Mouse (Mus musculus) hindbrain, postnatal 0 days (tissue): ENCODE results near the gene Dynlt1f. TPM values are rescaled to one million over a fixed set of nuclear protein-coding genes. Genes with fewer than 3 reads are reported as not detected.
A peak's percentile ranks its signal among the peaks of the same experiment; 100 is the strongest.
"Not testable (repeated sequence)": the region's sequence is repeated elsewhere in the genome, so short reads cannot be mapped to it uniquely, and the experiment has no call there.

Source experiments
- ATAC-seq: fragments of 200-750 bp; cut with Nextera tagmentation; 2 replicates; pipeline ENCODE4 v1.8.0; 2017; ENCODE audit warnings: mild to moderate bottlenecking, moderate TSS enrichment, moderate library complexity
- DNase-seq: peaks from one replicate; pipeline ENCODE4 v3.0.0-alpha.2; 2015; ENCODE audit warnings: low spot score
- H3K27ac ChIP-seq: fragments of 300-500 bp; sonication (generic); 2 replicates; pipeline ENCODE4 v1.5.1; 2014; ENCODE audit warnings: mild to moderate bottlenecking
- H3K27me3 ChIP-seq: fragments of 300-500 bp; sonication (generic); 2 replicates; pipeline ENCODE4 v1.6.1; 2014; ENCODE audit warnings: low read length, mixed read lengths; ENCODE audit not compliant: insufficient read depth
- H3K36me3 ChIP-seq: fragments of 300-500 bp; sonication (generic); 2 replicates; pipeline ENCODE4 v1.6.1; 2014; ENCODE audit warnings: low read length, mixed read lengths; ENCODE audit not compliant: insufficient read depth
- H3K4me1 ChIP-seq: fragments of 300-500 bp; sonication (generic); 2 replicates; pipeline ENCODE4 v1.6.1; 2014; ENCODE audit warnings: antibody characterized with exemption, low read length, mixed read lengths; ENCODE audit not compliant: insufficient read depth
- H3K4me2 ChIP-seq: fragments of 300-500 bp; sonication (generic); 2 replicates; pipeline ENCODE4 v1.6.1; 2014; ENCODE audit warnings: low read depth, mild to moderate bottlenecking, low read length, moderate library complexity, mixed read lengths
- H3K4me3 ChIP-seq: fragments of 300-500 bp; sonication (generic); 2 replicates; pipeline ENCODE4 v1.5.1; 2014; ENCODE audit warnings: low read length
- H3K9ac ChIP-seq: fragments of 300-500 bp; sonication (generic); replicated peaks from 2 replicates; pipeline ENCODE4 v1.6.1; 2014; ENCODE audit warnings: mild to moderate bottlenecking, low read length, moderate library complexity, mixed read lengths
- H3K9me3 ChIP-seq: fragments of 300-500 bp; sonication (generic); 2 replicates; pipeline ENCODE4 v1.6.1; 2016; ENCODE audit warnings: low read length, mixed read lengths
- WGBS: fragments of 180-500 bp; shearing (Covaris S2); extraction: QIAGEN DNeasy Blood & Tissue Kit; methylation state at CpG from one replicate; pipeline ENCODE4 v1.1.7; 2014; 5-methylcytosine and 5-hydroxymethylcytosine counted together
- polyA plus RNA-seq: library from polyadenylated mRNA; unstranded; fragments of >200 nt; fragmentation: Nextera tagmentation; extraction: Ambion mirVana; gene quantifications from 2 replicates; pipeline ENCODE4 v1.2.1, GENCODE M21; 2015
- total RNA-seq: library from RNA; depleted of rRNA; stranded (reverse); fragments of >200 nt; gene quantifications from 2 replicates; pipeline ENCODE4 v1.2.3, GENCODE M21; 2014

Dynlt1f gene
- total and polyA plus RNA-seq, 2 experiments from 2014 or later: 108 to 294 TPM

- H3K27me3 ChIP-seq, H3K4me2 ChIP-seq, H3K4me1 ChIP-seq, DNase-seq, H3K36me3 ChIP-seq, H3K4me3 ChIP-seq, ATAC-seq, H3K9me3 ChIP-seq, H3K9ac ChIP-seq, H3K27ac ChIP-seq: not testable (repeated sequence)
- WGBS: 90% methylated on average over 4 of the region's 5 CpGs
Observed at GRCm38 (mm10) chr17:6665389-6665788, 9.7 kb upstream of the Dynlt1f start.

- H3K36me3 ChIP-seq, ATAC-seq, H3K9me3 ChIP-seq, H3K4me1 ChIP-seq, H3K4me2 ChIP-seq, H3K4me3 ChIP-seq, H3K27me3 ChIP-seq, DNase-seq, H3K27ac ChIP-seq, H3K9ac ChIP-seq: not testable (repeated sequence)
- WGBS: 59% methylated on average over 3 of the region's 3 CpGs
Observed at GRCm38 (mm10) chr17:6662840-6663239, 7.1 kb upstream of the Dynlt1f start.

GRCm38 (mm10) chr17:6661093-6661816 is 5.6 kb upstream of the Dynlt1f start:
- not testable (repeated sequence) for H3K27ac ChIP-seq, H3K27me3 ChIP-seq, DNase-seq, H3K4me2 ChIP-seq, H3K4me3 ChIP-seq, H3K36me3 ChIP-seq, H3K9ac ChIP-seq, H3K4me1 ChIP-seq, H3K9me3 ChIP-seq, ATAC-seq
- WGBS: 36% methylated on average over 8 of the region's 11 CpGs

- H3K27me3 ChIP-seq, H3K4me1 ChIP-seq, H3K9me3 ChIP-seq, H3K4me3 ChIP-seq, H3K36me3 ChIP-seq, ATAC-seq, H3K9ac ChIP-seq, H3K4me2 ChIP-seq, DNase-seq, H3K27ac ChIP-seq: not testable (repeated sequence)
- WGBS: 82% methylated on average over 6 of the region's 6 CpGs
Observed at GRCm38 (mm10) chr17:6660589-6660988, 4.9 kb upstream of the Dynlt1f start.

GRCm38 (mm10) chr17:6658801-6659200 is 3.1 kb upstream of the Dynlt1f start, which contains the start of gene Sytl3:
Gene Sytl3, plus strand, starts transcription at chr17:6659093.
- H3K9me3 ChIP-seq, ATAC-seq, DNase-seq, H3K27ac ChIP-seq, H3K4me2 ChIP-seq, H3K4me1 ChIP-seq, H3K9ac ChIP-seq, H3K27me3 ChIP-seq, H3K4me3 ChIP-seq, H3K36me3 ChIP-seq: not testable (repeated sequence)
- 69% methylated on average over 3 of the region's 7 CpGs for WGBS

- DNase-seq, ATAC-seq, H3K4me1 ChIP-seq, H3K4me3 ChIP-seq, H3K9me3 ChIP-seq, H3K4me2 ChIP-seq, H3K27ac ChIP-seq, H3K36me3 ChIP-seq, H3K9ac ChIP-seq, H3K27me3 ChIP-seq: not testable (repeated sequence)
- WGBS: 89% methylated on average over 1 of the region's 3 CpGs
Observed at GRCm38 (mm10) chr17:6656471-6656870, 771 bp upstream of the Dynlt1f start.

GRCm38 (mm10) chr17:6655087-6655511 is 601 bp downstream of the Dynlt1f start:
- H3K27me3 ChIP-seq: not testable (repeated sequence)
- 2% methylated on average over 33 of the region's 36 CpGs for WGBS
- ATAC-seq: peak; percentile 94

GRCm38 (mm10) chr17:6653341-6653946 is 2.3 kb downstream of the Dynlt1f start:
- H3K9ac ChIP-seq, ATAC-seq, DNase-seq, H3K27me3 ChIP-seq, H3K36me3 ChIP-seq, H3K4me2 ChIP-seq, H3K27ac ChIP-seq, H3K9me3 ChIP-seq, H3K4me3 ChIP-seq, H3K4me1 ChIP-seq: not testable (repeated sequence)
- 76% methylated on average over 4 of the region's 5 CpGs for WGBS

More at GRCm38 (mm10) chr17:6655087-6655511, 601 bp downstream of the Dynlt1f start:
- H3K27ac ChIP-seq: peak overlapping the region; percentile 85
- H3K4me2 ChIP-seq: peak overlapping the region; percentile 51
- DNase-seq: peak; percentile 96
- H3K4me1 ChIP-seq, H3K9me3 ChIP-seq, H3K9ac ChIP-seq, H3K36me3 ChIP-seq: not testable (repeated sequence)
- peak overlapping the region; percentile 40 for H3K4me3 ChIP-seq

- peak; percentile 16 for DNase-seq
- 79% methylated on average over 4 of the region's 7 CpGs for WGBS
- H3K4me1 ChIP-seq, H3K36me3 ChIP-seq, H3K9ac ChIP-seq, H3K27ac ChIP-seq, H3K4me2 ChIP-seq, H3K4me3 ChIP-seq, ATAC-seq, H3K27me3 ChIP-seq, H3K9me3 ChIP-seq: not testable (repeated sequence)
Observed at GRCm38 (mm10) chr17:6650904-6651565, 4.7 kb downstream of the Dynlt1f start.

- not testable (repeated sequence) for H3K36me3 ChIP-seq, ATAC-seq, H3K4me2 ChIP-seq, DNase-seq, H3K27me3 ChIP-seq, H3K9me3 ChIP-seq, H3K9ac ChIP-seq, H3K4me1 ChIP-seq, H3K4me3 ChIP-seq, H3K27ac ChIP-seq
- 87% methylated on average over 3 of the region's 3 CpGs for WGBS
Observed at GRCm38 (mm10) chr17:6647452-6647851, 8.2 kb downstream of the Dynlt1f start.
